Comparison of ENCODE assay signal across 8 mouse cellular contexts in the genomic region with DNA sequence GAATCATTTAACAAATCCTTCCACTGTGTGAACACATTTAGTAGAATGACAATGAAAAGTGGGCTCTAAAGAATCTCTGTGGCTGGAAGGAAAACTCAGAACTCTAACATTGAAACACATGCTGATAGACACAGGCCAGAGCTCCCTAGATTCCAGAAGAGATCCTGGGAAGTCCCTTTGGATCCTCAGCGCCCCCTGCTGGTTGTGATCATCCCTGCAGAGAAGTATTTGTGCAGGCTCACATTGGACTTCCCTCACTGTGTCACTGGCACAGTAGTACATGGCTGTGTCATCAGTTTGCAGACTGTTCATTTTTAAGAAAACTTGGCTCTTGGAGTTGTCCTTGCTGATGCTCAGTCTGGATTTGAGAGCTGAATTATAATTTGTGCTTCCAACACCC.
DNase-seq lines count a peak whose midpoint lies in the region; ATAC-seq and TF ChIP-seq lines count a peak whose summit lies in the region.
"Not testable (repeated sequence)": the region's sequence is repeated elsewhere in the genome, so short reads cannot be mapped to it uniquely, and the experiment has no call there.

No protein-coding gene starts in this region.

- not testable (repeated sequence) for H3K4me3 ChIP-seq in intestine, embryonic 14.5 days (ENCODE audit: low read depth, low read length); stomach, postnatal 0 days (ENCODE audit: low read depth, low read length)

- H3K4me1 ChIP-seq in intestine, embryonic 14.5 days (replicated peaks; ENCODE audit: control insufficient read depth, insufficient read depth, low read length); stomach, postnatal 0 days (replicated peaks; ENCODE audit: control insufficient read depth, insufficient read depth): not testable (repeated sequence)

- H3K9ac ChIP-seq in intestine, embryonic 14.5 days (ENCODE audit: low read length); stomach, postnatal 0 days (ENCODE audit: low read length): not testable (repeated sequence)

- 0% methylated on average over 1 of the region's 1 CpGs for WGBS in intestine, embryonic 14.5 days
- WGBS in stomach, postnatal 0 days, result 8% methylated on average over 1 of the region's 1 CpGs

- not testable (repeated sequence) for H3K9me3 ChIP-seq in intestine, embryonic 14.5 days (ENCODE audit: control insufficient read depth, low read length); stomach, postnatal 0 days (ENCODE audit: control insufficient read depth, low read length)

- peak; percentile 69 for DNase-seq in ES-CJ7 (ENCODE audit: low read depth, low spot score)
- DNase-seq in adrenal gland, postnatal 25 days, result peak; percentile 19
- peak; percentile 2 for DNase-seq in embryo, embryonic 11 days
- peak; percentile 53 for DNase-seq in intestine, embryonic 14.5 days (ENCODE audit: low spot score)
- peak; percentile 1 to 19 for DNase-seq in left cerebral cortex, adult 18-20 months (ENCODE audit: low spot score in 2 of 2)
- peak; percentile 19 for DNase-seq in stomach, postnatal 0 days (ENCODE audit: low spot score)
- peak; percentile 3 for DNase-seq in yolk sac, embryonic 10.5 days (ENCODE audit: low spot score)

- H3K36me3 ChIP-seq in intestine, embryonic 14.5 days (ENCODE audit: control insufficient read depth, insufficient read depth, low read length); stomach, postnatal 0 days (ENCODE audit: control insufficient read depth, insufficient read depth, low read length): not testable (repeated sequence)

- TF ChIP-seq CTCF in stomach, postnatal 0 days (IDR thresholded peaks at IDR 0.05; ENCODE audit: low read depth), result peak; percentile 46

- not testable (repeated sequence) for H3K4me2 ChIP-seq in intestine, embryonic 14.5 days (ENCODE audit: low read length); stomach, postnatal 0 days (replicated peaks; ENCODE audit: low read depth)

- not testable (repeated sequence) for TF ChIP-seq EP300 in stomach, postnatal 0 days (optimal IDR thresholded peaks at IDR 0.05)

- not testable (repeated sequence) for H3K27me3 ChIP-seq in intestine, embryonic 14.5 days (replicated peaks; ENCODE audit: control insufficient read depth, insufficient read depth, low read length); stomach, postnatal 0 days (ENCODE audit: control insufficient read depth, insufficient read depth, low read length)

- ATAC-seq in intestine, embryonic 14.5 days (replicated peaks; ENCODE audit: low FRiP score, low TSS enrichment, low read depth); stomach, postnatal 0 days (ENCODE audit: low FRiP score, low TSS enrichment): not testable (repeated sequence)
- 0 out of 2 replicates have a peak, but pooled peaks have one; percentile 55 for ATAC-seq in megakaryocyte-erythroid progenitor cell, adult 5-6 weeks (replicated peaks; ENCODE audit: low FRiP score, low TSS enrichment, poor library complexity, severe bottlenecking)

- not testable (repeated sequence) for H3K27ac ChIP-seq in intestine, embryonic 14.5 days (ENCODE audit: low read depth); stomach, postnatal 0 days (replicated peaks)

Comparison
In these comparisons a context has a peak if more than half of its experiments do, and no peak if none do; other contexts are left out.
1. DNase-seq: peak in every context shown above with its lines; median percentile 69 in ES-CJ7; 53 in intestine, embryonic 14.5 days; 19 in adrenal gland, postnatal 25 days; 19 in stomach, postnatal 0 days; 10 in left cerebral cortex, adult 18-20 months; 3 in yolk sac, embryonic 10.5 days; 2 in embryo, embryonic 11 days.